Mouse (Mus musculus) liver, adult 2 months (tissue): ENCODE results near the gene Slc35g1. TPM values are rescaled to one million over a fixed set of nuclear protein-coding genes. Genes with fewer than 3 reads are reported as not detected.

Experiments used
- DNase-seq: peaks from one replicate; pipeline ENCODE4 v3.0.0-alpha.2; 2011; ENCODE audit warnings: low read depth, low spot score; ENCODE audit errors: extremely low read depth
- H3K27ac ChIP-seq: fragments of 200-500 bp; replicated peaks from 2 replicates; pipeline ENCODE4 v1.5.1; 2012; ENCODE audit warnings: low read depth, mild to moderate bottlenecking, control low read depth, inconsistent platforms, low read length; ENCODE audit not compliant: insufficient read depth
- H3K27me3 ChIP-seq: fragments of 200-500 bp; 2 replicates; pipeline ENCODE4 v1.6.1; 2012; ENCODE audit warnings: mild to moderate bottlenecking, moderate library complexity, low read length, inconsistent platforms; ENCODE audit not compliant: control insufficient read depth, insufficient read depth
- H3K36me3 ChIP-seq: fragments of 200-500 bp; 2 replicates; pipeline ENCODE4 v1.6.1; 2012; ENCODE audit warnings: low read length, inconsistent platforms; ENCODE audit not compliant: control insufficient read depth, insufficient read depth
- H3K4me1 ChIP-seq: fragments of 200-500 bp; 2 replicates; pipeline ENCODE4 v1.6.1; 2011; ENCODE audit warnings: low read length; ENCODE audit not compliant: control insufficient read depth, insufficient read depth
- H3K4me3 ChIP-seq: fragments of 200-500 bp; 2 replicates; pipeline ENCODE4 v1.5.1; 2011; ENCODE audit warnings: low read depth, mild to moderate bottlenecking, control low read depth, low read length, moderate library complexity; ENCODE audit not compliant: insufficient read depth
- H3K79me2 ChIP-seq: fragments of 200-500 bp; 2 replicates; pipeline ENCODE4 v1.6.1; 2012; ENCODE audit warnings: inconsistent platforms, mild to moderate bottlenecking, low read length, moderate library complexity; ENCODE audit not compliant: control insufficient read depth, insufficient read depth
- H3K9ac ChIP-seq: fragments of 200-500 bp; 2 replicates; pipeline ENCODE4 v1.6.1; 2012; ENCODE audit warnings: low read depth, mild to moderate bottlenecking, control low read depth, inconsistent platforms, low read length
- CTCF ChIP-seq: fragments of 200-500 bp; IDR thresholded peaks from 2 replicates; pipeline ENCODE4 v1.5.1; 2011; ENCODE audit warnings: low read depth, low read length, control low read depth
- POLR2A ChIP-seq: fragments of 200-500 bp; IDR thresholded peaks from 2 replicates; pipeline ENCODE4 v1.6.1; 2011; ENCODE audit warnings: low read length, control low read depth; ENCODE audit not compliant: insufficient read depth; ENCODE audit errors: extremely low read depth
- WGBS: fragments of 180-500 bp; shearing (Covaris S2); methylation state at CpG from one replicate; pipeline ENCODE4 v1.1.7; 2018; 5-methylcytosine and 5-hydroxymethylcytosine counted together
- polyA plus RNA-seq: library from polyadenylated mRNA; depleted of rRNA; stranded (reverse); fragments of >200 nt; gene quantifications from 2 replicates; pipeline ENCODE4 v1.2.3, GENCODE M21; 2012; rRNA removed
- total RNA-seq: library from RNA; depleted of rRNA; stranded (reverse); fragments of >200 nt; gene quantifications from 2 replicates; pipeline ENCODE4 v1.2.3, GENCODE M21; 2014; rRNA removed

Gene Slc35g1
- total and polyA plus RNA-seq, 2 experiments, result 4.7 to 16.3 TPM

- Histone ChIP-seq H3K79me2 (no peaks in the 10 kb centered on the region), H3K27ac (no peak overlapping the region), H3K36me3 (no peaks in the 10 kb centered on the region), H3K4me3 (no peak overlapping the region), H3K4me1 (no peaks in the 10 kb centered on the region), H3K27me3 (no peaks in the 10 kb centered on the region), H3K9ac (no peak overlapping the region)
- no peak for DNase-seq
- 88% methylated on average over 8 of the region's 8 CpGs for WGBS
- TF ChIP-seq CTCF (no peak), POLR2A (no peak)
These were observed 46.1 kb downstream of the Slc35g1 start for GRCm38 (mm10) chr19:38441860-38442259.

GRCm38 (mm10) chr19:38445758-38446157 lies 50.0 kb downstream of the Slc35g1 start:
- Histone ChIP-seq H3K4me1 (no peaks in the 10 kb centered on the region), H3K79me2 (no peaks in the 10 kb centered on the region), H3K4me3 (no peak overlapping the region), H3K27ac (no peak overlapping the region), H3K27me3 (no peaks in the 10 kb centered on the region), H3K9ac (no peak overlapping the region), H3K36me3 (no peaks in the 10 kb centered on the region)
- 72% methylated on average over 5 of the region's 5 CpGs for WGBS
- no peak for DNase-seq
- TF ChIP-seq CTCF (no peak), POLR2A (no peak)

Other genes starting within 250 kb of the Slc35g1 start
- 8.2 and 11.9 TPM in 2 replicates for gene Fra10ac1, start 171.8 kb upstream of the Slc35g1 start, total RNA-seq
- 4.2 TPM in 2 replicates for gene Fra10ac1, start 171.8 kb upstream of the Slc35g1 start, polyA plus RNA-seq
- not detected in 2 replicates for gene Lgi1, start 131.4 kb upstream of the Slc35g1 start, total RNA-seq
- gene Lgi1, start 131.4 kb upstream of the Slc35g1 start, polyA plus RNA-seq, result not detected in 2 replicates
- gene Plce1, start 85.1 kb downstream of the Slc35g1 start, total RNA-seq, result 8.6 and 8.9 TPM in 2 replicates
- gene Plce1, start 85.1 kb downstream of the Slc35g1 start, polyA plus RNA-seq, result 1.7 and 1.9 TPM in 2 replicates